Mouse (Mus musculus) intestine, postnatal 0 days (tissue): ENCODE measurements at regions not wholly inside any gene's neighbourhood (a gene's known extent, or its start where the extent isn't known, plus 50 kb on each side); places are given as distances from the start of the nearest gene placed in this dataset.

Source experiments
- ATAC-seq: fragments of 200-750 bp; cut with Nextera tagmentation; 2 replicates; pipeline ENCODE4 v1.8.0; 2017; ENCODE audit warnings: mild to moderate bottlenecking, moderate TSS enrichment, moderate library complexity
- H3K27ac ChIP-seq: fragments of 300-500 bp; sonication (generic); 2 replicates; pipeline ENCODE4 v1.5.1; 2014; ENCODE audit warnings: mild to moderate bottlenecking, low read depth, low read length, moderate library complexity
- H3K27me3 ChIP-seq: fragments of 300-500 bp; sonication (generic); replicated peaks from 2 replicates; pipeline ENCODE4 v1.6.1; 2014; ENCODE audit warnings: low read length, mixed read lengths; ENCODE audit not compliant: control insufficient read depth, insufficient read depth
- H3K36me3 ChIP-seq: fragments of 300-500 bp; sonication (generic); 2 replicates; pipeline ENCODE4 v1.6.1; 2014; ENCODE audit warnings: mild to moderate bottlenecking, moderate library complexity; ENCODE audit not compliant: control insufficient read depth, insufficient read depth
- H3K4me1 ChIP-seq: fragments of 300-500 bp; sonication (generic); replicated peaks from 2 replicates; pipeline ENCODE4 v1.6.1; 2014; ENCODE audit warnings: antibody characterized with exemption, low read length, mixed read lengths; ENCODE audit not compliant: control insufficient read depth, insufficient read depth
- H3K4me2 ChIP-seq: fragments of 300-500 bp; sonication (generic); replicated peaks from 2 replicates; pipeline ENCODE4 v1.6.1; 2014; ENCODE audit warnings: low read depth, mild to moderate bottlenecking, moderate library complexity
- H3K4me3 ChIP-seq: fragments of 300-500 bp; sonication (generic); 2 replicates; pipeline ENCODE4 v1.5.1; 2014; ENCODE audit warnings: low read depth, low read length
- H3K9ac ChIP-seq: fragments of 300-500 bp; sonication (generic); 2 replicates; pipeline ENCODE4 v1.6.1; 2014; ENCODE audit warnings: mild to moderate bottlenecking, low read depth, low read length
- H3K9me3 ChIP-seq: fragments of 300-500 bp; sonication (generic); 2 replicates; pipeline ENCODE4 v1.6.1; 2016; ENCODE audit warnings: mixed run types; ENCODE audit not compliant: control insufficient read depth
- CTCF ChIP-seq: sonication (generic); IDR thresholded peaks from 2 replicates; pipeline ENCODE4 v1.5.1; 2016; ENCODE audit warnings: low read depth, mild to moderate bottlenecking, control low read depth, antibody characterized with exemption, moderate library complexity
- WGBS: fragments of 180-500 bp; shearing (Covaris S2); extraction: QIAGEN DNeasy Blood & Tissue Kit; methylation state at CpG from one replicate; pipeline ENCODE4 v1.1.7; 2014; 5-methylcytosine and 5-hydroxymethylcytosine counted together

DNA sequence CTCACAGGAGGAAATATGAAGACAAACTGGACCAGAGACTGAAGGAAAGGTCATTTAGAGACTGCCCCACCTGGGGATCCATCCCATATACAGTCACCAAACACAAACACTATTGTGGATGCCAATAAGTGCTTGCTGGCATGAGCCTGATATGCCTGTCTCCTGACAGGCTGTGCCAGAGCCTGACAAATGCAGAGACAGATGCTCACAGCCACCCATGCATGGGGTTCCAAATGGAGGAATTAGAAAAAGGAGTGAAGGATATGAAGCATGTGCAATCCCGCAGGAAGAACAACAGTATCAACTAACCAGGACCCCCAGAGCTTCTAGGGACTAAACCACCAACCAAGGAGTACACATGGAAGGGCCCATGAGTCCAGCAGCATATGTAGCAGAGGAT is 505.9 kb downstream of the Gm6685 start:
- Histone ChIP-seq H3K4me3 (no peak overlapping the region), H3K36me3 (no peaks in the 10 kb centered on the region), H3K9me3 (no peaks in the 10 kb centered on the region), H3K27me3 (no peaks in the 10 kb centered on the region), H3K4me1 (no peaks in the 10 kb centered on the region), H3K9ac (no peak overlapping the region), H3K27ac (no peak overlapping the region), H3K4me2 (no peak overlapping the region)
- TF ChIP-seq CTCF, result no peak
- WGBS, result 70% methylated on average over 1 of the region's 1 CpGs
- no peak for ATAC-seq

DNA sequence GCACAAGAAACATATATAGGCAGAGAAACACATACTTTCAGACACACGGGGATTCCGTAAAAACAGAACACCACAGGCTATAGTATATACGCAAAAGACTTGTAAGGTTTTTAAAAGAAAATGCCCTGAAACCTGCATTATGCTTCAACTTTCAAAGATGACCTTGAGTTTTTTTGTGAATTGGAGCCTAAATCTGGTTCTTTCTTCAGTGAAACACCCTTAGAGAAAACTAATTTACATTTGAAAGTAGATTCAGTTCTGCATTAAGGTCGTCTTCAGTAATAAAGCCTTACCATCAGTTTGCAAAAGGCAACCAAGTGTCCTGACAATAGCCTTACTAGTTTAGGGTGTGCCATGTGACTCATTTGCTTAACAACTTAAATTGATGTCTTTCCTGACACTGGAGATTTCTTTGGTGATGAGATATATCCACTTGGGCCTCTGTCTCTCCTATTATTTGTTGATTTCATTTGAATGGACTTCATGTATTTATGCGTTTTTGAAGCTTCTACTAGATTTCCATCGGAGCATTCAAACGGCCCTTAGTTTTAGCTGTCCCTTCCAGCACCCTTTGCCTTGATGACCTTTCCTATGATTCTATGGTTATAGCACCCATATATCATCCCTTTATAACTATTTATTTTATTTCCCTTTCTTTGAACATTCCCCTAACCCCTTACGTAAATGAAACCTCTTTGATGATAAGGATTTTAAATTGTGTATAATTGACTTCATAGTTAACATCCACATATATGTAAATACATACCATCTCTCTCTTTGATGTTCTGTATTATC is 539.6 kb downstream of the Gm6685 start:
- H3K27ac ChIP-seq, result no peak overlapping the region
- TF ChIP-seq CTCF, result no peak
- no peak overlapping the region for H3K4me3 ChIP-seq
- no peaks in the 10 kb centered on the region for H3K27me3 ChIP-seq
- no peaks in the 10 kb centered on the region for H3K36me3 ChIP-seq
- no peak overlapping the region for H3K9ac ChIP-seq
- WGBS, result 51% methylated on average over 8 of the region's 8 CpGs
- ATAC-seq, result no peak
- no peak overlapping the region for H3K4me2 ChIP-seq
- H3K4me1 ChIP-seq, result no peaks in the 10 kb centered on the region
- H3K9me3 ChIP-seq, result no peaks in the 10 kb centered on the region

DNA sequence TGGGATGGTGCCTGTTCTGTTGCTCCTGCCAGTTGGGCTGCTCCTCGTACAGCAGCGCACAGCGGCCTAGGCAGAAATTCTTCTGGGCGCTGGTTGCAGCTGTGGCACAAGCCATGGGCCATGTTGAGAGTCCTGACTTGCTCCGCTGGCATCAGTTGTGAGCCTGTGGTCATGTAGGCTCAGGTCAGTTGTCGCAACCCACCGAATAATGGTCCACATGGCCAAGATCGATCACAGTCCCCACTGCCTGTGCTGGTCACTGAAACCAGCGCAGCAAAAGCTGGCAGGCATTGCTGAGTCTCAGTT is 585.8 kb downstream of the Gm6685 start:
- TF ChIP-seq CTCF, result no peak
- 74% methylated on average over 9 of the region's 9 CpGs for WGBS
- Histone ChIP-seq H3K9ac (no peak overlapping the region), H3K9me3 (no peaks in the 10 kb centered on the region), H3K4me2 (no peak overlapping the region), H3K4me1 (no peaks in the 10 kb centered on the region), H3K27me3 (no peaks in the 10 kb centered on the region), H3K27ac (no peak overlapping the region), H3K36me3 (no peaks in the 10 kb centered on the region), H3K4me3 (no peak overlapping the region)
- no peak for ATAC-seq

DNA sequence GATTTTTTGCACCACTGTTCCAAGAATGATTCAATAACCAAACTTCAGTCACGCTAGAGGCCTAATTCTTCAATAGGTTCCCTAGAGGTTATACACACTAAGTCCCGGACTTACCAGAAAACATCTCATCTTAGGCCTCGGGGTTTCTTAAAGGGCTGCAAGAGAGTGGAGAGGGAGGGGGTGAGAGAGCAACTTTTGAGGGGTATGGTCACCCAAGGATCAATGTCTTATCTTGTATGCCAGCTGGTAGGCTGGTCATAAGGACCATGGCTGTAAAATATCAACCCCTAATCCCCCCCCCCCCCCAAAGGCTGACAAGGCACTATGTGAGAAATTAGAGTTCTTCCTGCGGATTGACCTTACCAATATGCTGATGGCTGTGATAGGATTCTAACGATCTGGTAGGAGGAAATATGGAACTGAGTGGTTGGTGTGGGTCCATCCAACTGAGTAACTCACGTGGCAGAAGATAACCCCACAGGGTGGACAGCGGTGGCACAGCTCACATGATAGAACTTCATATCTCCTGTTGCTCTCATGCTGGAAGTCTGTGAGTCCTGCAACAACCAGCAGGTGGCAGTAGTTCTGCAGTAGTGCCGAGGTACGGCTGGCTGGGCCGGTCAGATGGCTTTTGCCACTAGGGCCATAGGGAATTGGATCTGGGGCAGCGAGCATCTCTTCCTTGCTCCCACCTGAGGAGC is 586.3 kb downstream of the Gm6685 start:
- peak; percentile 19; the same call in 1 of the 2 replicates for ATAC-seq
- WGBS, result 46% methylated on average over 11 of the region's 11 CpGs

DNA sequence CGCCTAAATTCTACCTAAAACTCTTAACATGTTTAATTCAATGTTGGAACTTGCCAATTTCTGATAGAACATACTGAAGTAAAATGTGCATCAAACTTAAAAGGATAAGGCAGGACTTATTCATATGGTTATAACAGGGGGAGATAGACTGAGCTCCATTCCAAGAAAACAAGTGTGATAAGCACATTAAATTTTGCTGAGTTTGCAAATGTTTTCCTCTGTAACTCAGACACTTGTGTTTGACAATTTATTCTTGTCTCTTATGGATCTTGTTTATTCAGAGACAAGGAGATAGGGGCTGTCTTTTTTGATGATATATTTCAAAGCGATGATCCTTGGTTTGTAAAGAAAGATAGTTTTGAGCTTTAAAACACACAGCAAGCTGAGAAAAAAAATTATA is 613.6 kb downstream of the Gm6685 start:
- TF ChIP-seq CTCF, result no peak
- Histone ChIP-seq H3K9me3 (no peaks in the 10 kb centered on the region), H3K4me3 (no peak overlapping the region), H3K27ac (no peak overlapping the region), H3K36me3 (no peaks in the 10 kb centered on the region), H3K9ac (no peak overlapping the region), H3K4me1 (no peaks in the 10 kb centered on the region), H3K27me3 (no peaks in the 10 kb centered on the region), H3K4me2 (no peak overlapping the region)
- ATAC-seq, result no peak
- WGBS, result 92% methylated on average over 2 of the region's 2 CpGs

More for the DNA sequence above, 586.3 kb downstream of the Gm6685 start:
- Histone ChIP-seq H3K27ac (no peak overlapping the region), H3K4me3 (no peak overlapping the region), H3K9me3 (no peaks in the 10 kb centered on the region), H3K4me1 (no peaks in the 10 kb centered on the region), H3K4me2 (no peak overlapping the region), H3K36me3 (no peaks in the 10 kb centered on the region), H3K9ac (no peak overlapping the region), H3K27me3 (no peaks in the 10 kb centered on the region)
- TF ChIP-seq CTCF, result peak; percentile 77

DNA sequence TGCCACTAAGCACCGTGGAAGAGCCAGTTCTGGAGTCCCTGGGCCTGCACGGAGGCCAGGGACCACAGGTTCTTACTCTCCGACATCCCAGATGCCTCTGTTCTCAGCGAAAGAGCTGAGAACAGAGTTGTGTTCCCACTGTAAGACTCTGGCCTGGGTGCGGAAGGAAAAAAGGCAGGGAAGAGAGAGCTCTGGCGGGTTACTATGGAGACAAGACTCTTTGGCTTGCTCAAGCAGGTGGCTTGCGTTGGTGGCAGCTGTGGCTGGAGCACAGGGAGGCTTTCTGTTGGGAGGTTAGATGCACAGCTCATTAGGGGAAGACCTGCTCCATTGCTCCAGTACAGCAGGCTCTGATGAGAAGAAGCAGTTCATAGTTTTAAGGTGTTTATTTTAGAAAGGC is 618.3 kb downstream of the Gm6685 start:
- ATAC-seq, result no peak
- no peak overlapping the region for H3K4me2 ChIP-seq
- no peak overlapping the region for H3K9ac ChIP-seq
- H3K4me3 ChIP-seq, result no peak overlapping the region
- H3K9me3 ChIP-seq, result no peaks in the 10 kb centered on the region
- no peak for TF ChIP-seq CTCF
- no peaks in the 10 kb centered on the region for H3K27me3 ChIP-seq
- no peaks in the 10 kb centered on the region for H3K36me3 ChIP-seq
- no peaks in the 10 kb centered on the region for H3K4me1 ChIP-seq
- H3K27ac ChIP-seq, result no peak overlapping the region
- 74% methylated on average over 7 of the region's 7 CpGs for WGBS
